Mouse (Mus musculus) cerebellum, adult 9-11 months (tissue): ENCODE measurements around the gene Ablim1.

Experiments
- DNase-seq: peaks from one replicate; pipeline ENCODE4 v3.0.0; 2022

Ablim1 gene

DNA sequence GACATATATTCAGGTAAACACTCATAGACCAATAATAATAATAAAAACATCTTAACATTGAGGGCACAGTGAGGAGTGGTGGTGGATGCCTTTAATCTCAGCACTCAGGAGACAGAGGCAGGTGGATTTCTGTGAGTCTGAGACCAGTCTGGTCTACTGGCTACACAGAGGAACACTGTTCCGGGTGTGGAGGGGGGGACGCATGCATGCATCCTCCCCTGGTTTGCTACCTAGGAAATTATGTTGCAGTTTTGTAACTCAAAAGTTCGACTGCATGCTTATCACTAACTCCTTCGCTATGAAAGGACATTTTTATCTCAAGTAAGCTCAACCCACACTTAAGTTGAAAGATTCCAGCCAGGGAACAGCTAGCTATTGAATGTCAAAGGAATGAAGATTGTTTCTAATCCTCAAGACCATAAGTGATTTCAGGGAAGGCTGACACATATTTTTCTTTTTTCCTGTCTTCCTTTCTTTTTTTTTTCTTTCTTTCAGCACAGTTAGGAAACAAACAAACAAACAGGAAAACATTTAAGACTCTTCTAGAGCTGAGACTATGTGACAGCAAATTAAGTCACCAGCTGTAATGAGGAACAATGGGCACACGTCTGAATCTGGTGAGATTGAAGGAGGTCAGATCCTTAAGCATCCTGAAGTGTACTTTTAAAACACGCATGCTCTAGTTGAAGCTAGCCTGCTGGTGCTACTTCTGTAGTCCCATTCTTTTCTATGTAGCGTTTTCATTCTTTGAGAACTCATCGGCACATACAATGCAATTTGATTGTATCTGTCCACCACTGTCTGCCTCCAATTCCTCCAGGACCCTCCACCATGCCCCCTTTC is 26.4 kb upstream of the Ablim1 start:
- no peak for DNase-seq

DNA sequence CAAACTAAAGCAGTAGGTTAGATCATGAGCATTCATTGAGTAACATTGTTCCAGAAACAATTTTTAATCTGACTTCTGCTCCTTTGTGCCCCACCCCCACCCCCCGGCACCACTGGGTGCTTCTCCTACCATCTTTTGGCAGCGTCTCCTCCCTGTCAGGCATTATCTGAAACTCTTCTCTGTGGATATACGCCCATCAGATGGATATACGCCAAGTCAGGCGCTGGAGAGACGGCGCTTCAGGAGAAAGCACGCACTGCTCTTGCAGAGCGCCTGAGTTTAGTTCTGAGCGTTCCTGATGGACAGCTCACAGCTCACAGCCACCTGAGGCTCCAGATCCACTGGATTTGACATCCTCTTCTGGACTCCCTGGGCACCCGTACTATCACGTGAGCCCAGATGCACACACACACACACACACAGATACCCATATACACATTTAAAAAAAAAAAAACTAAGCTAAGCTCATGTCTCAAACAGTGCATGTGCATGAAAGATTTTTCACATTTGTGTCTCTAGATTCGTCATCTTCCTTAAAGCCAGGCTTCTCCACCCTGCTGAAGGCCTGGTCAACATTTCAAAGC is 24.7 kb upstream of the Ablim1 start:
- DNase-seq, result no peak

DNA sequence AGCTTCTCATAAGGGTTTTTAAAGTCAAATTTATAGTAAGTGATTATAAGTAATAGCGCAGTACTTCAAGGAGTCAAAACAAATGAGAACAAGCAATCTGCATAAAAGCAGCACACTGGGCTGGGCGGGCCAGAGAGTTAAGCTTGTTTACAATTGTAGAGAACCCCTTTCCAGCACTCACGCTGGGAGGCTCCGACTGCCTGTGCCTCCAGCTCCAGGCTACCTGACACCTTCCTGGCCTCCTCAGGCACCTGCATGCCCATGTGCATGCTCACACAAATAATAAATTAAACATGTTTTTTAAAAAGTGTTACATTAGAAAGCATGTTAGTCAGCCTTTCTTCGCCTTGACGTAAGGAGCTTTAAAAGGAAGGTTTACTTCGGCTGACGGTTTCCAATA is 20.4 kb upstream of the Ablim1 start:
- no peak for DNase-seq

DNA sequence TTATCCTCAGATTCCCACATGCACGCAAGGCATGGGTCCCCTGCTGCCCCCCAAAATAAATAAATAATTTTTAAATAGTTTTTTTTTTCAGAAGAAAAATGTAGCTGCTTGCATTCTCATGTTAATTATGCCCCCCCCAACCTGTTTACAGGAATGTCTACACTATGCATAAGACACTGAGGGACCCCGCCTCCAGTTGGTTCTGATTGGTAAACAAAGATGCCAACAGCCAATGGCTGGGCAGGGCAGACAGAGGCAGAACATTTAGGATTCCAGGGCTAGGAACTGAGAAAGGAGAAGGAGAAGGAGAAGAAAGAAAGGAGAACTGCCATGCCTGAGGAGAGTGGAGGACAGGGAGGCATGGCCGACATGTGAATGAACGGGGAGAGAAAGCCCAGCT is 18.6 kb upstream of the Ablim1 start:
- no peak for DNase-seq

DNA sequence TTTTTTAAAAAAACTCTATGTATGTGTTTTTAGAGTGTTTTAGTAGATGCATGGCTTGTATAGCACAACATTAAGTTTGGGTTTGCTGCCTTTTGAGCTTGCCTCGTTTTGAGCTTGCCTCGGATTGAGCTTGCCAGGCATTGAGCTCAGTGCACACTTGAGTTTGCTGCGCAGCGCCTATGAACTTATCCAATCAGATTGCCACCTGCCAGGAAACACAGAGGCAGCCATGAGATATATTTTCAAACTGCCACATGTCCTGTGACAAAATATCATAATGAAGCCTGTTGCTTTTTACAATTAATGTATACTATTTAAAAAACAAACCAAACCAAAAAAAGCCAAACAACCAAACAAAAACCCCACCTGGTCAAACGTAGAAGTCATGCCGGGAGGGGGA is 16.5 kb upstream of the Ablim1 start:
- no peak for DNase-seq

DNA sequence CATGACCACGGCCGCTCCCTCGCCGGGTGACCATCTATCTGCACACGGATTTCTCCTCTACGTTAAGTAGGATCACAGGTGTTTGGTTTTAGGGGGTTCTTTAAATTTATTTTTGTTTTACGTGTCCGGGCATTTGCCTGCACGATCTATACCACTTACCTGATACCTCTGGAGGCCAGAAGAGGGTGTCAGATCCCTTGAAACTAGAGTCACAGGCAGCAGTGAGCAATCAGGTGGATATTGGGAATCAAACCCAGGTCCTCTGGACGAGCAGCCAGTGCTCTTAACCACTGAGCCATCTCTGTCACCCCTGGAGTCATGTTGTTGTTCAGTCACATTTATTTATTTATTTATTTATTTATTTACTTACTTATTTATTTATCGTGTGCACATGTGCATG is 15.6 kb upstream of the Ablim1 start:
- no peak for DNase-seq

DNA sequence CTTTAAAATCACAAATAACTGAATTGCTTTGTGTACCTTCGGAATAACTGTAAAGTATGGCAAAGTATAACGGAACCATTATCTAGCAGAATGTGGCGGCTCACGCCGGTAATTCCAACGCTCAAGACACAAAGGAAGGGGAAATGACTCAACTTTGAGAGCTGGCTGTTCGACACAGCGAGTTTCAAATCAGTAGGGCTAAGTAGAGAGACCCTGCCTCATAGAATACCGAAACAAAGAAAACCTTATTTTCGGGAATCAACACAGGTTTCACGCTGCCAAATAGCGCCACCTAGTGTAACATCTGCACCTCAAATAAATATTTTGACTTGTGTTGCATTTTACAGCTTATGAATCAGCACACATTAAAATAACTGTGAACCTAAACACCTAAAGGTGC is 14.1 kb upstream of the Ablim1 start:
- peak; percentile 42 for DNase-seq

DNA sequence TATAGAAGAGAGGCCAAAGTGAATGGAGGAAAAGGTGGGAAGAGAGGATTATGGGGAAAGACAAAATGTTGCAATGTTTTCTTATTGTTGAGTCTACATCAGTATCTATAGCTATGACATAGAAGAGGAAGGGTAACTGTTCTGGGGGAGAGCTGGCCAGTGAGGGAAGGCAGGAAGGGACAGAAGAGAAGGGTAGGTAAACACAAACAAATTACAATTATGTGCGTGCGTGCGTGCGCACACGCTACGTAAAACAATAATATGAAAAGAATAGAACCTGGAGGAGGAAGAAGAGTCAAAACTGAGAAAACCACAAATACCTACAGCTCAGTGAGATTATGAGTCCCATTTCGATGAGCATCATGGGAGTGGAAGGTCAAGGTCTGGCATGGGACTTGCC is 13.6 kb upstream of the Ablim1 start:
- DNase-seq, result no peak

DNA sequence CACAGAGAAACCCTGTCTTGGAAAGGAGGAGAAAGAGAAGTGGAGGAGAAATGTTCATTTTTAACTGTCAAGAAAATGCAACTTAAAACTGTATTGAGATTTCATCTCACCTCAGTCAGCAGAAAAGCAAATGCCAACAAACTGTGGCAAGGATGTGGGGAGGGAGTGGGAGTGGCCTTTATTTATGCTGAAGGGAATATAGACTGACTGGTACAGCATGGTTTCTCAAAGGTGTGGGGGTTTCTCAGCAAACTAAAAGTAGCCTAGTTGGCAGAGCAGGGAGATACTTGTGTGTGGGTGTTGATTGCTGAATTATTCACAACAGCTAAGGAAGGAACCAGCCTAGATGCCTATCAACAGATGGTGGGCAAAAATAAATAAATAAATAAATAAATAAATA is 13.0 kb upstream of the Ablim1 start:
- DNase-seq, result no peak

DNA sequence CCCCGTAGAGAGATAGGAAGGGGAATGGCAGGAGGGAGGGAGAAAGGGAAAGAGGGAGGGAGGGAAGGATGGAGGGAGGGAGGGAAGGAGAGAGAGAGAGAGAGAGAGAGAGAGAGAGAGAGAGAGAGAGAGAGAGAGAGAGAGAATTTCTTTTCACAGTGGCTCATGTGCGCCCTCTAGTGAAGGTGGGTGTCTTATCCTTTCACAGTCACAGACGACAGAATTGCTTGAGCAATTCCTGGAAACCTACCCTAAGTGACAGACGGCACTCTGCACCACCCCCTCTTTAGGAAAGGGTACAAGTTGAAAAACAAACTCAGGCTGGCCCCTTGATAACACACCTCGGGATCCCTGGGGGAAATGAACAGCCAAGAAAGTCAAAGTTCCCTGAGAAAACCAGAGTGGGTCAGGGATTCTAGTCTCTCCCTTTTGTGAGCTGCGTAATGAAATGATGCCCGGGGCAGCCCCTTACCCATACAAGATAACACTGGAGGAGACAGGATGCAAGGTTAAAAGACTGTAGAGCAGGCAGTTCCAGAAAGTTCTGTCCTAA is 11.1 kb upstream of the Ablim1 start:
- DNase-seq, result peak; percentile 74

DNA sequence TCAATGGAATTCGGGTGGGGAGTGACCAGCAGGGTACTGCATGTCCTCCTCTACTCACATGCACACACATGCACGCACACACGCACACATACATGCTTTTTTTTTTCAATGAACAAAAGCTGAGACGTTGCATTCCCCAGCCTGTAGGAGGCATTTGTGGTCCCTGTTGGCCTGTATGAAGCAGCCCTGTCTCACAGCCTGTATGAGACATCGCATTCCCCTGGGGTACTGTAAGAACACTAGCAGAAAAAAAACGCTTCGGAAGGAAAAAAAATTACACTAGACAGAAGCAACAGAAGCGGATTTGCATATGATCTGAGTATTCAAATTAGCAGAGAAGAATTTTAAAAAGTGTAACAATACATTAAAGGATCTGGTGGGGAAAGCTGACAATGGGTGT is 8.4 kb upstream of the Ablim1 start:
- DNase-seq, result no peak

DNA sequence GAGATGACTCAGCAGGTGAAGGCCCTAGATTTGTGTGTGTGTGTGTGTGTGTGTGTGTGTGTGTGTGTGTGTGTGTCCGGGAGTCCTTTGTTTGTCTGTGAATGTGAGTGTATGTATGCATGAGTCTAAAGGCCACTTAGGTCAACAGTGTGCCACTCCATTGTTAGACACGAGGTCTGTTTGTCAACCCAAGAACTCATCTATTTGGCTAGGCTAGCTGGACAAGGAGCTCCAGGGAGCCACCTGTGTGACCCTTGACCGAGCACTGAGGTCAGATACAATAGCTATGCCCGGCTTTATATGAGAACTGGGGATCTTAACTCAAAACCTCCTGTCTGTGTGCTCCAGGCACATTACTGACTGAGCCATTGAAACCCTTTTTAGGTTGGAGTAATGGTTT is 7.8 kb upstream of the Ablim1 start:
- no peak for DNase-seq

DNA sequence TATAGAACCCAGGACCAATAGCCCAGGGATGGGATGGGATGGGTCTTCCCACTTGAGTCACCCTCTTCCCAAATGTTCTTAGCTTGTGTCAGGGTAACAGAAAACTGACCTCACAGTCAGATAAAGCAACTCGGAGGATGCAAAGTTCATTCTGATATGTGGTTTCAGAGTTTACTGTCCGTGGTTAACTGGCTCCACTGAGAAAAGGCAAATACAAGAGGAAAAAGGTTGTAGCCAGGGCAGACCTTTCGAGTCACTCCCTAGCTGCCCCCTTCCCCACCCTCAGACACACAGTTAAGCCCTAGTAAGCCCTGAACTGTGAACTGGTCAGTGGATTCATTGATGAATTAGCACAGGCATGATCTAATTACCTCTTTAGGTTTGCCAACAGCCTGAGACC is 7.1 kb upstream of the Ablim1 start:
- no peak for DNase-seq

DNA sequence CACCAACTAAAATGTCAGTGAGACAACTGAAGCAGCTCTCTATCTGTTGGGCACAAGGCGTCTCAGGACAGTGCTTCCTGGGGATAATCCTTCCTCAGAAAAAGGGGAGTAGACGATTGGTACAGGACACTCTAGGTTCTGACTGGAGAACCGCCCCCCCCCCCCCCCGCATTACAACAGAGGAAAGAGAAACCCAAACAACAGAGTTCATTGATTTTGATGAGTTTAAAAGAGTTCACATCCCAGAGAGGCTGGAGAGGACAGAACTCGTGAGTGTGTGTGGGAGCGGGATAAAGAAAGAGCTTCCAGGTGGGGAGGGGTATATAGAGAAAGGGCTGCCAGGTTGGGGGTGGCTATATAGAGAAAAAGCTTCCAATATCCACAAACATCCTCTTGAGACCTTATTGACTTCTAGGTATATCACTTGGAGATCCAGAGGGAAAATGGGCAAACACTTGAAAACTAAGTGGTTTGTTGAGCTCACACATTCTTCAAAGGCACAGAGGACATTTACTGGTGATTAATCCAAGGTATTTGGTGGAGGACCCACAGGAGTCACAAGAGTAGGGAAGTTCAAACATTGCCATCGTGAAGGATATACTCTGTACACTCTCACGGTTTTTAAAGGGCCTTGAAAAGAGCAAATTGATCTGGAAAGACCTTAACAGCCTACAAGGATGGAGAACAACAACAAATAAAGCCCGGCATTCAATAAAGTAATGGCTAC is 6.1 kb upstream of the Ablim1 start:
- no peak for DNase-seq

DNA sequence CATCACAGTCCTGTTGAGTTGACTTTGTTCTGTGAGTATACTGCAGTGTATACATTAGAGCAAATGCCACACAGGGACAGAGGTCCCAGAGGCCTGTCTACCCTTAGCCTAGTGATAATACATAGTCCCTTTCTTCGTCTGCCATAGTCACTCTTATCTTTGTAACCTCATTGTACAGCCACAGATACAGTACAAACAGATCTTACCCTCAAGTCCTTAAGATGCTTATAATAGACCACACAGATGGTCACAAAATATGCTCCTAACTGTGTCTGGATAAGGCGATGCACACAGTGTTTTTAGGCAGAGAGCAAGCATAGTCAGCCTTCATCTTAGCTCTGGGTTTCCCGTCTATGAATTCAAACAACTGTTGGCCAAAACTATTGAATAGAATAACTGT is 1.9 kb upstream of the Ablim1 start:
- no peak for DNase-seq

DNA sequence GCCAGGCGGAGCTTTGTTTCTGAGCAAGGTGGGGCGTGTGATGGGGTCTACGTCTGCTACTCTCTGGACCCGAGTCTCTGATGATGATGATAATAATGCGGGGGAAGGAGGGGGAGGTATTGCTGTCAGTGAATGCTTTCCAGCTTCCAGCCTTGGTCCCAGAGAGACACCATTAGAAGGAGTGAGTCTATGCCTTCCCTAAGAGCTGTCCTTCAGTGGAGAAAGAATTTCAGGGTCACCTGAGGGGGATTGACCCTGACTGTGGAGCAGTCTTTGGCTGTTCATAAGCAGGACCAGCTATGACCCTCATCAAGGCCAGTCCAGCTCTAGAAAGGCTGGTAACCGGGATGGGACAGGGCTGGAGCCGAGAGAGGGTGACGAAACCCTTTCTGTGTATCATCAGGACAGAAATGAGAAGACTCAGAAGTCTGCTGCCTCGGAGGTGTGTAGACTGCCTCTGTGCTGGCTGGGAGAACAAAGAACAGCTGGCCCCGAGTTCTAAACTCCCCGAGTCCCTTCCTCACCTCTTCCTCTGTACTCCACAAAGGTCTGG is 370 bp upstream of the Ablim1 start:
- no peak for DNase-seq

DNA sequence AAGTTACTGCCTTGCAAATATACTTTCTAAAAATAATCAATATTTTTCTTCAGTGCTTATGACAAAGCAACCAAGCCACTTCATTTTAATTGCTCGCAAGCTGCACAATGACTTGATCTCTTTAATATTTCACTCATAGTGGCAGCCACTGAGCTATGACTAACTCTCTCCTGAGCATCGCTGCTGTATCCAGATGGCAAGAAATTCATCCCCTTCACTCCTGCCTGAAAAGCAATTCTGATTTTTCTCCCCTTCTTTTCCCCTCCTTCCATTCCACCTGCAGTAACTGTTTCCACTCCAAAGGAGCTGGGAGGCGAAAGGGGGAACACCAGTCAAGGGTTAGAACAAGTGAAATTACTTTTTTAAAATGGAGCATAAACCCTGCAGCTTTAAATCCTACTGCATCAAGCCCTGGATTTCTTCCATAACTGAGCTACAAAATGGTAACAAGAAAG is 801 bp downstream of the Ablim1 start:
- DNase-seq, result no peak

DNA sequence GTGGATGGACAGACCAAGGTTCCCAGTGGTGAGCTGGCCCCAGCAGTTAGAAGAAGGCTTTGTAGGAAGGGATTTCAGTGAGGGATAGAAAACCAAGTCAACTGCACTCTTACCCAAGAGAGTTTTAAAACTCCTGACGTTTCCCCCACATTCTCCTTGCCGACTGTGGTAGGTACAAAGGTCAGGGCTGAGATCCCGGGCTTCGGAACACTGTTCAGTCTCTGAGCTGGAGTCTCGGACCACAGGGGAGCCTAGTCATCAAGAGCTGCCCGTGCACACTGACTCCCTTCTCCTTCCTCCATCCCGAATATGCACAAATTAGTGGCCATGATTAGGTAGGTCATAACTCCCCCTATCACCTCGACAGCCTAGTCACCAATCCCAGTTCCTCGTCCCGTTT is 1.5 kb downstream of the Ablim1 start:
- DNase-seq, result no peak

DNA sequence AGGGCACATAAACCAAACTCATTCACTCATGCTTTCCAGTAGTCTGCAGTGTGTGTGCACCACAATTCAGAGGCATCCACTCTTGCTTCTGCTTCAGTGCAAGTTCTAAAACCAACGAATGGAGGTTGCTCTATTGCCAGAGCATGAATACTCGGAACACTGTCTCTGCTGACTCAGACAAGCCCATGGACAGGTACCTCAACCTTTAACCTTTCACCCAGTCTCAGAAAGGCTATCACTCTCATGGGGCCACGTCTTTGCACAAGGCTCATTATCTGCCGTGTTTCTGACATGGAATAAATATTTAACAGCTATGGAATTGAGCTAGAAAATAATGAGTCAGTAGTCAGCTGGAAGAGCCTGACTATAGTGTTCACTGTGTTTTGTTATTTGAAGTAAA is 4.7 kb downstream of the Ablim1 start:
- no peak for DNase-seq

DNA sequence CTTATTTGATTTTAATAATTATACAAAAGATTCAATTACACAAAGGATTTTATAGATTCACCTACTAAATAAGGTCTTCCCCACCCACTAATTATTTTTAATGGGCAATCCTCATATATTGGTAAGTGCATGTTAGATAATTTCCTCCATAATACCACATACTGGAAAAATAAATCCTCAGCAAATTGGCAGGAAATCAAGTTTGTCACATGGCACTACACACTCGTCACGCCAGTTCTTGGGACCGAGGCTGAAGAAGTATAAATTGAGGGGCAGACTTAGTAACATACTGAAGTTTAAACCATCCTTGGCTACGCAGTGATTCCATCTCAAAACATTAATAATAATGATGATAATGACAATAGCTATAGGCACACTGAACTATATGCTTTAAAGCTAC is 8.1 kb downstream of the Ablim1 start:
- no peak for DNase-seq

DNA sequence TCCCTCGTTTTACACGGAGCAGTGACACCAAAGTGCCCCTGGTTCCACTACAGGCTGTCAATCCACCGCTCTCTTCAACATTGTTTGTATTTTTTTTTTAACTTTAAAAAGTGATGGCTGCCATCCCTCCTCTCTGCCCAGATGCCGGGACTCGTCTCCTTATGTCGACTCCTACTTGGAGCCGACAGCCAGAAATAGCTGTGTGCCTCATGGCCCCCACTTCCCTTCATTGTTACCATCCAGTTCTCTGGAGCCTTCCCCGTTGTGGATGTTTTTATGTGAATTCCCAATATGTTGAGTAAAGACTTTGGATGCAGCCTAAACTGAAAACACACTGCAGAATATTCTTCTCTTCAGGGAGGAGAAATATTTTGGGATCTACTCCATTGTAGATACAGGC is 8.7 kb downstream of the Ablim1 start:
- no peak for DNase-seq

DNA sequence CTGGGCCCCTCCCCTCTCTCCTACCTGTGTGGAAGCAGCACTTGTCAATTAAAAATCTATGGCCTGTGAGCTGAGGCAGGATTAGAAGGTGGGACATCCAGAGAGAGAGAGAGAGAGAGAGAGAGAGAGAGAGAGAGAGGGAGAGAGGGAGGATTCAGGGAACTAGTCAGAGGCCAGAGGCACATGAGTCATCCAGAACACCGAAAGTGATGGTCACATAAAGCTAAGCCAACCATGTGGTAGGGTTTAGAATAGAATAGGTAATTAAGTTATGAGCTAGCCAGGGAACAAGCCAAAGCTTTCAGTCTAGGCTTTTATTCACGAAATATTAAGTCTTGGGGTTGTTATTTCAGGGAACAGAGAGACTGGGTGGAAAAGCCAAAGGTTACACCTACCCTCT is 10.1 kb downstream of the Ablim1 start:
- no peak for DNase-seq

DNA sequence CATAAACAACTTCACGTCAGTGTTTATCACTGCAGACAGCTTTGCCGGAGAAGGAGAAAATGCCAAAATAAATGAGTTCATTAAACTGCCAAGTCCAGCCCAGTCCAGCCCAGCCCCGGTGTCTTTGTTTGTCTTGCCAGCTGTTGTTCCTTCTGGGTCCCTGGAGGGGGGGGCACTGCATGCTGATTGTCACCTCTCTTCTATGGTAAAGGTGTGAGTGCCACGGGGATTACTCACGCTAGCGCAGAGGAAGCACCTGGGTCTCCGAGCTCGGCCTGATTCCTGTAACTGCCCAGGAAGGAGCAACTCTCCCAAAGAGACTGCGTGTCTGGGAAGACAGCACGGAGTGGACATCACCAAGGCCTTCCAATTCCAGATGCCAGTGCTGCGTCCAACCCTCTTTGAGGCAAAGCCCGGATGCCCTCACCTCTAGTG is 12.7 kb downstream of the Ablim1 start:
- no peak for DNase-seq

DNA sequence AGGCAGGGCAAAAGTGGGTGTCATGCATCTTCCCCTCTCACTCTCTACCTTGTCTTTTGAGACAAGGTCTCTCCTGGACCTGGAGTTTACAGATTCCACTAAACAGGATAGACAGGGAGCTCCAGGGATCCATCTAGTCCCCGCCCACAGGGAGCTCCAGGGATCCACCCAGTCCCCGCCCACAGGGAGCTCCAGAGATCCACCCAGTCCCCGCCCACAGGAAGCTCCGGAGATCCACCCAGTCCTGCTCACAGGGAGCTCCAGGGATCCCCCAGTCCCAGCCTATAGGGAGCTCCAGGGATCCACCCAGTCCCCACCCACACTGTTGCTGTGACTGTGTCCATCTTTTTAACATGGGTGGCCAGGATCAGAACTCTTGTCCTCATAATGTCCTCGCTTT is 16.7 kb downstream of the Ablim1 start:
- no peak for DNase-seq
